Mouse (Mus musculus) megakaryocyte, embryonic 14.5 days (primary cell): ENCODE results near the gene Epas1.

ENCODE experiments used
- FLI1 ChIP-seq: IDR thresholded peaks from 2 replicates; pipeline ENCODE4 v1.6.1; 2012; ENCODE audit warnings: low read length, inconsistent platforms, mixed read lengths
- GATA1 ChIP-seq: IDR thresholded peaks from 3 replicates; pipeline ENCODE4 v1.6.1; 2012; ENCODE audit warnings: mixed read lengths, low read length, inconsistent platforms, borderline replicate concordance

- TF ChIP-seq GATA1, result no peak
- TF ChIP-seq FLI1, result no peak
Measured at GRCm38 (mm10) chr17:86798951-86799350, 45.5 kb downstream of the Epas1 start.
